Mouse (Mus musculus) myocyte (in vitro differentiated cells): Measurements from ENCODE around the gene Plod2. TPM values are rescaled to one million over a fixed set of nuclear protein-coding genes. Genes with fewer than 3 reads are reported as not detected.

Experiments
- H3K27me3 ChIP-seq: one replicate; pipeline ENCODE4 v1.6.1; 2011; ENCODE audit not compliant: control insufficient read depth, insufficient read depth, insufficient read length
- H3K36me3 ChIP-seq: one replicate; pipeline ENCODE4 v1.6.1; 2011; ENCODE audit not compliant: control insufficient read depth, insufficient read depth
- H3K4me2 ChIP-seq: one replicate; pipeline ENCODE4 v1.6.1; 2011; ENCODE audit warnings: low read depth, control low read depth
- H3K4me3 ChIP-seq: one replicate; pipeline ENCODE4 v1.5.1; 2011; ENCODE audit warnings: mild to moderate bottlenecking, control low read depth, moderate library complexity
- H3K79me2 ChIP-seq: one replicate; pipeline ENCODE4 v1.6.1; 2011; ENCODE audit not compliant: control insufficient read depth, insufficient read depth
- H3ac ChIP-seq: one replicate; pipeline ENCODE4 v1.6.1; 2011; ENCODE audit not compliant: control insufficient read depth, insufficient read length
- CEBPB ChIP-seq: IDR thresholded peaks from 2 replicates; pipeline ENCODE4 v1.6.1; 2011; ENCODE audit warnings: mild to moderate bottlenecking, moderate library complexity; ENCODE audit not compliant: poor library complexity, insufficient read depth, severe bottlenecking
- E2F4 ChIP-seq: IDR thresholded peaks from one replicate; pipeline ENCODE4 v1.6.1; 2011; ENCODE audit warnings: mild to moderate bottlenecking, control low read depth, moderate library complexity; ENCODE audit not compliant: insufficient read depth
- MAX ChIP-seq: IDR thresholded peaks from one replicate; pipeline ENCODE4 v1.6.1; 2011; ENCODE audit warnings: low read depth, mild to moderate bottlenecking, control low read depth
- MYOD1 ChIP-seq, 3 experiments: IDR thresholded peaks; one replicate each; pipeline ENCODE4 v1.6.1; 2011; ENCODE audit warnings: control low read depth in 2 of 3, low read depth in 2 of 3, mild to moderate bottlenecking in 2 of 3, moderate library complexity in 1 of 3; ENCODE audit not compliant: insufficient read length in 2 of 3, control insufficient read depth in 1 of 3
- MYOG ChIP-seq, 3 experiments: IDR thresholded peaks; one replicate each; pipeline ENCODE4 v1.6.1; 2011; ENCODE audit warnings: control low read depth in 2 of 3, low read depth in 2 of 3, mild to moderate bottlenecking in 2 of 3; ENCODE audit not compliant: insufficient read length in 2 of 3, control insufficient read depth in 1 of 3, insufficient read depth in 1 of 3
- POLR2A ChIP-seq: IDR thresholded peaks from one replicate; pipeline ENCODE4 v1.6.1; 2011; ENCODE audit warnings: low read depth, mild to moderate bottlenecking, control low read depth, moderate library complexity; ENCODE audit not compliant: insufficient read length
- POLR2AphosphoS2 ChIP-seq: IDR thresholded peaks from one replicate; pipeline ENCODE4 v1.6.1; 2011; ENCODE audit warnings: low read depth, control low read depth; ENCODE audit not compliant: insufficient read length
- REST ChIP-seq: IDR thresholded peaks from one replicate; pipeline ENCODE4 v1.6.1; 2011; ENCODE audit warnings: mild to moderate bottlenecking, control low read depth, moderate library complexity; ENCODE audit not compliant: insufficient read depth, insufficient read length
- SRF ChIP-seq: IDR thresholded peaks from one replicate; pipeline ENCODE4 v1.6.1; 2011; ENCODE audit warnings: low read depth; ENCODE audit not compliant: control insufficient read depth, insufficient read length
- TCF12 ChIP-seq: IDR thresholded peaks from one replicate; pipeline ENCODE4 v1.6.1; 2011; ENCODE audit warnings: mild to moderate bottlenecking, control low read depth; ENCODE audit not compliant: poor library complexity, insufficient read depth, severe bottlenecking
- TCF3 ChIP-seq: IDR thresholded peaks from one replicate; pipeline ENCODE4 v1.6.1; 2011; ENCODE audit warnings: low read depth, control low read depth; ENCODE audit not compliant: insufficient read length
- USF1 ChIP-seq: IDR thresholded peaks from one replicate; pipeline ENCODE4 v1.6.1; 2011; ENCODE audit warnings: low read depth, mild to moderate bottlenecking, control low read depth, moderate library complexity
- polyA plus RNA-seq: library from polyadenylated mRNA; unstranded; fragments of >200 nt; fragmentation: generic; extraction: Trizol; gene quantifications from one replicate; pipeline ENCODE4 v1.2.1, GENCODE M21; 2012; ENCODE audit warnings: missing spikeins

Gene Plod2
- polyA plus RNA-seq, 1 experiment: 24.9 TPM

- Histone ChIP-seq H3K4me3 (no peak overlapping the region), H3K4me2 (no peak overlapping the region), H3K79me2 (no peaks in the 10 kb centered on the region), H3K36me3 (peaks cover 36% of the 10 kb centered on the region), H3K27me3 (no peaks in the 10 kb centered on the region), H3ac (no peak overlapping the region)
- no peak for TF ChIP-seq MYOD1 (IDR thresholded peaks at IDR 0.05; ENCODE audit: control insufficient read depth in 1 of 3, insufficient read length in 2 of 3, low read depth in 2 of 3)
- TF ChIP-seq CEBPB: no peak
- no peak for TF ChIP-seq POLR2A
- no peak for TF ChIP-seq SRF
- TF ChIP-seq MYOG (IDR thresholded peaks at IDR 0.05; ENCODE audit: control insufficient read depth in 1 of 3, insufficient read depth in 1 of 3, insufficient read length in 2 of 3, low read depth in 2 of 3): no peak
- TF ChIP-seq MAX: no peak
- TF ChIP-seq USF1: no peak
- TF ChIP-seq REST: no peak
- TF ChIP-seq E2F4: no peak
- TF ChIP-seq TCF12: no peak
- no peak for TF ChIP-seq TCF3
- TF ChIP-seq POLR2AphosphoS2: no peak
Measured at GRCm38 (mm10) chr9:92589021-92589420, 47.0 kb downstream of the Plod2 start.

GRCm38 (mm10) chr9:92591482-92591881 lies 49.5 kb downstream of the Plod2 start:
- H3K27me3 ChIP-seq: no peaks in the 10 kb centered on the region
- H3K79me2 ChIP-seq: no peaks in the 10 kb centered on the region
- peaks cover 38% of the 10 kb centered on the region for H3K36me3 ChIP-seq
- no peak overlapping the region for H3K4me2 ChIP-seq
- no peak overlapping the region for H3K4me3 ChIP-seq
- no peak overlapping the region for H3ac ChIP-seq
- no peak for TF ChIP-seq USF1
- TF ChIP-seq SRF: no peak
- TF ChIP-seq CEBPB: no peak
- TF ChIP-seq REST: no peak
- no peak for TF ChIP-seq TCF12
- TF ChIP-seq MAX: no peak

- peaks cover 38% of the 10 kb centered on the region for H3K36me3 ChIP-seq
- no peak overlapping the region for H3K4me2 ChIP-seq
- no peaks in the 10 kb centered on the region for H3K27me3 ChIP-seq
- TF ChIP-seq POLR2A (no peak), POLR2AphosphoS2 (peak; percentile 39)
- no peak overlapping the region for H3ac ChIP-seq
- no peaks in the 10 kb centered on the region for H3K79me2 ChIP-seq
- no peak overlapping the region for H3K4me3 ChIP-seq
Measured at GRCm38 (mm10) chr9:92592757-92593156, 50.7 kb downstream of the Plod2 start.

- Histone ChIP-seq H3K36me3 (peaks cover 38% of the 10 kb centered on the region), H3K27me3 (no peaks in the 10 kb centered on the region), H3K4me2 (no peak overlapping the region), H3ac (no peak overlapping the region), H3K4me3 (no peak overlapping the region), H3K79me2 (no peaks in the 10 kb centered on the region)
- TF ChIP-seq USF1 (no peak), E2F4 (no peak), POLR2A (no peak), MAX (no peak), POLR2AphosphoS2 (no peak), REST (no peak), MYOG (IDR thresholded peaks at IDR 0.05; ENCODE audit: control insufficient read depth in 1 of 3, insufficient read depth in 1 of 3, insufficient read length in 2 of 3, low read depth in 2 of 3) (no peak), MYOD1 (IDR thresholded peaks at IDR 0.05; ENCODE audit: control insufficient read depth in 1 of 3, insufficient read length in 2 of 3, low read depth in 2 of 3) (no peak), CEBPB (no peak), TCF3 (no peak), TCF12 (no peak), SRF (no peak)
Measured at GRCm38 (mm10) chr9:92594491-92594890, 52.5 kb downstream of the Plod2 start.

GRCm38 (mm10) chr9:92595296-92595695 lies 53.3 kb downstream of the Plod2 start:
- Histone ChIP-seq H3K4me3 (no peak overlapping the region), H3K4me2 (no peak overlapping the region), H3K36me3 (peaks cover 38% of the 10 kb centered on the region), H3K27me3 (no peaks in the 10 kb centered on the region), H3K79me2 (no peaks in the 10 kb centered on the region), H3ac (no peak overlapping the region)
- TF ChIP-seq TCF3: no peak
- TF ChIP-seq MYOD1 (IDR thresholded peaks at IDR 0.05; ENCODE audit: control insufficient read depth in 1 of 3, insufficient read length in 2 of 3, low read depth in 2 of 3): no peak
- no peak for TF ChIP-seq MYOG (IDR thresholded peaks at IDR 0.05; ENCODE audit: control insufficient read depth in 1 of 3, insufficient read depth in 1 of 3, insufficient read length in 2 of 3, low read depth in 2 of 3)
- TF ChIP-seq E2F4: no peak
- TF ChIP-seq REST: no peak
- no peak for TF ChIP-seq SRF
- no peak for TF ChIP-seq USF1
- TF ChIP-seq TCF12: no peak
- no peak for TF ChIP-seq POLR2A
- TF ChIP-seq MAX: no peak
